Mouse (Mus musculus) intestine, embryonic 16.5 days (tissue): ENCODE measurements around the gene Syn3. TPM values are rescaled to one million over a fixed set of nuclear protein-coding genes. Genes with fewer than 3 reads are reported as not detected.
A peak's percentile ranks its signal among the peaks of the same experiment; 100 is the strongest.

Source experiments
- ATAC-seq: fragments of 200-750 bp; cut with Nextera tagmentation; 2 replicates; pipeline ENCODE4 v1.8.0; 2017; ENCODE audit warnings: moderate TSS enrichment, moderate library complexity
- H3K27ac ChIP-seq: fragments of 300-500 bp; sonication (generic); 2 replicates; pipeline ENCODE4 v1.5.1; 2014; ENCODE audit warnings: mild to moderate bottlenecking, low read length
- H3K27me3 ChIP-seq: fragments of 300-500 bp; sonication (generic); replicated peaks from 2 replicates; pipeline ENCODE4 v1.6.1; 2014; ENCODE audit warnings: low read length, control low read depth, mixed read lengths; ENCODE audit not compliant: control insufficient read depth, insufficient read depth
- H3K36me3 ChIP-seq: fragments of 300-500 bp; sonication (generic); 2 replicates; pipeline ENCODE4 v1.6.1; 2014; ENCODE audit warnings: low read length, control low read depth; ENCODE audit not compliant: control insufficient read depth, insufficient read depth
- H3K4me1 ChIP-seq: fragments of 300-500 bp; sonication (generic); 2 replicates; pipeline ENCODE4 v1.6.1; 2014; ENCODE audit warnings: low read length, control low read depth, mixed read lengths; ENCODE audit not compliant: control insufficient read depth, insufficient read depth
- H3K4me2 ChIP-seq: fragments of 300-500 bp; sonication (generic); 2 replicates; pipeline ENCODE4 v1.6.1; 2014; ENCODE audit warnings: low read depth, low read length, control low read depth
- H3K4me3 ChIP-seq: fragments of 300-500 bp; sonication (generic); 2 replicates; pipeline ENCODE4 v1.5.1; 2014; ENCODE audit warnings: mild to moderate bottlenecking, low read length
- H3K9ac ChIP-seq: fragments of 300-500 bp; sonication (generic); 2 replicates; pipeline ENCODE4 v1.6.1; 2014; ENCODE audit warnings: low read depth, low read length
- H3K9me3 ChIP-seq: fragments of 300-500 bp; sonication (generic); 2 replicates; pipeline ENCODE4 v1.6.1; 2016; ENCODE audit warnings: low read length, control low read depth; ENCODE audit not compliant: control insufficient read depth
- WGBS: fragments of 180-500 bp; shearing (Covaris S2); extraction: QIAGEN DNeasy Blood & Tissue Kit; methylation state at CpG from one replicate; pipeline ENCODE4 v1.1.7; 2014; 5-methylcytosine and 5-hydroxymethylcytosine counted together
- polyA plus RNA-seq: library from polyadenylated mRNA; unstranded; fragments of >200 nt; fragmentation: Nextera tagmentation; extraction: Ambion mirVana; gene quantifications from 2 replicates; pipeline ENCODE4 v1.2.1, GENCODE M21; 2015

The Syn3 gene
- polyA plus RNA-seq, 1 experiment from 2014 or later: 2.3 TPM

DNA sequence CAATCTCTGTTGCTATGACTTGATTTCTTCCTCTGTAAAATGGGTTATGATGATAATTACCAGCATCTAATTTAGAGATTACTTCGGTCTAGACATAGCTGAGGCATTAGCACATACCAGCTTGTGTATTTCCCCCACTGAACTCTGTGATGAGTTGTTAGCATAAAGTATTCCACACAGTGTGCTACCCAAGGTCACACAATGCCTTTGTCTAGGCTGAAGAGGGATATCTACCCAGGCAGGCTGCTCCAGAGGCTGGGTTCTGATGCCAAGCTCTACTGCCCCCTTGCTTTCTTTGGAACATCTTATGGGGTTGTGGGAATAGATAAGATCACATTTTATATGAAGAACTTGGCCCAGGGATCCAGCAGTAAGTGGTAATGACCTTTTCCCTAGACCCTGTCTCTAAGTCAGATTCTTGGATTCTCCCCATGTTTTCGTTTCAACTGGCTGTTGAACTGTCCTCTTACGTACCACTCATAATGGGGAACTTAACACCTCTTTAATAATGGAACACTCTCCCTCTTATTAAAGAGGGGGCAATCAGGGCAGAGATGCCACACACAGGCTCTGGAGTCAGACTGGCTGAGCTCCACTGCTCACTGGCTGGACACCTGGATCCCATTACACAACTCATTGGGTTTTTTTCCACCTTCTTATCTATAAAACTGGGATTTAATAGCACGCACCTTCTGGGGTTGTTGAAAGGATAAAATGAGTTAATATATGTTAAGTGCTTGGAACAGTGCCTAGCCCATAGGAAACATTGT, 100.9 kb downstream of the Syn3 start:
- no peaks in the 10 kb centered on the region for H3K27me3 ChIP-seq
- no peaks in the 10 kb centered on the region for H3K4me1 ChIP-seq
- H3K9ac ChIP-seq: no peak overlapping the region
- no peaks in the 10 kb centered on the region for H3K36me3 ChIP-seq
- H3K4me2 ChIP-seq: no peak overlapping the region
- H3K27ac ChIP-seq: no peak overlapping the region
- no peak overlapping the region for H3K4me3 ChIP-seq
- no peak for ATAC-seq
- no peaks in the 10 kb centered on the region for H3K9me3 ChIP-seq
- 82% methylated on average over 4 of the region's 4 CpGs for WGBS

DNA sequence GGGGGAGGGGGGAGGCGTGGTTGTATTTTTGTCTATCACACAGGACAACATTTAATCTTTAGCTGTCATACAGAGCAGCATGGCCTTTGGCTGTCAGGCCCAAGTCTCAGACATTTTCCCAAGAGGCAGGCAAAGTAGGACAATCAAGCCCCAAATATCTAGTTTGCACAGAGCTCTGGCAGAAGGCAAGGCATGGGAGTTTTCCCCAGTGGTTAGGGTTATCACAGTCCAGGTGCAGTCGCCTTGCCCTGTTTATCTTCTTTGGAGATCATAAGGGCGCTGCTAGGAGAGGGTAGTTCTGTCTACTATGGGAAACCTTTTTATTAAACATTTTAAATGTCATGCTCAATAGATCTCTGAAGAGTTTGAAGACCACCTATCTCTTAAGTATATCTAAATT, 106.3 kb downstream of the Syn3 start:
- H3K27ac ChIP-seq: no peak overlapping the region
- H3K4me2 ChIP-seq: no peak overlapping the region
- no peaks in the 10 kb centered on the region for H3K9me3 ChIP-seq
- WGBS: 82% methylated on average over 3 of the region's 3 CpGs
- no peaks in the 10 kb centered on the region for H3K36me3 ChIP-seq
- H3K27me3 ChIP-seq: no peaks in the 10 kb centered on the region
- H3K9ac ChIP-seq: no peak overlapping the region
- no peak for ATAC-seq
- H3K4me3 ChIP-seq: no peak overlapping the region
- H3K4me1 ChIP-seq: 0 out of 2 replicates have a peak, but pooled peaks cover 6% of the 10 kb centered on the region

DNA sequence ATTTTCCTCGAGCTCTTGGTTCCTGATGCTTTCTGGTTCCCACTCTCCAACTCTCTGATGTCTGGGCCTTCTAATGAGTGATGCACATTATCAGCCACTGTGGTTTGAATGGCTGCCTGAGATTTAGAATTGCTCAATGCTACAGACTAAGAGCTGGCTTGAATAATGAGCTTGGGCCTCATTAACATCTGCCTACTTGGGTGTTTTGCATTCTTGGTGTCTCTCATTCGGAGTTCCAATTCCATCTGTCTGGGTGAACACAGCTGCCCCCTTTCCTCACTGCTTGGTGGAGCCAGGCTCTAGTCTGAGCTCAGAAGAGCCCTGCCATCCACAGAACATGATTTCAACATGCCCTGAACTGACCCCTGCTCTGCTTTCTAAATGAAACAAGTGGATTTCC, 108.8 kb downstream of the Syn3 start:
- no peaks in the 10 kb centered on the region for H3K9me3 ChIP-seq
- H3K4me2 ChIP-seq: no peak overlapping the region
- no peaks in the 10 kb centered on the region for H3K36me3 ChIP-seq
- no peak overlapping the region for H3K27ac ChIP-seq
- ATAC-seq: no peak
- 64% methylated on average over 2 of the region's 2 CpGs for WGBS
- H3K4me1 ChIP-seq: 0 out of 2 replicates have a peak, but pooled peaks cover 6% of the 10 kb centered on the region
- H3K9ac ChIP-seq: no peak overlapping the region
- H3K27me3 ChIP-seq: no peaks in the 10 kb centered on the region
- no peak overlapping the region for H3K4me3 ChIP-seq

DNA sequence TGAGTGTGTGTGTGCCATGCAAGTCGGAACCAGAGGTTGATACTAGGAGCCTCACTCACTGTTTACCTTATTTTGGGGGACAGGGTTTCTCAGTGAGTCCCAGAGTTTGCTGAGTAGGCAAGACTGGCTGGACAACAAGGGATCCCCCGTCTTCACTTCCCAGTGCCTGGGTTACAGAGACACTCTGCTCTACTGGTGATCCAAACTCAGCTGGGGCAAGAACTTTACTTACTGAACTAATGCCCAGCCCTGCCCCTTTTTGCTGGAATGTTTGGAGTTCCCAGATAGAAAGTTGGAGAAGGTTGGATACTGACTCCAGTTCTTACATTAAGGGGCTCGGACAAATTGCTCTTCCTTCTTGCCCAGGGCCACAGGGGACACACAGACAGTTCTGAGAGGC, 109.3 kb downstream of the Syn3 start:
- no peak overlapping the region for H3K4me2 ChIP-seq
- no peak overlapping the region for H3K4me3 ChIP-seq
- no peak overlapping the region for H3K27ac ChIP-seq
- ATAC-seq: no peak
- H3K9ac ChIP-seq: no peak overlapping the region
- no peaks in the 10 kb centered on the region for H3K36me3 ChIP-seq
- H3K27me3 ChIP-seq: no peaks in the 10 kb centered on the region
- no peaks in the 10 kb centered on the region for H3K9me3 ChIP-seq
- 80% methylated on average over 3 of the region's 3 CpGs for WGBS
- 0 out of 2 replicates have a peak, but pooled peaks cover 6% of the 10 kb centered on the region for H3K4me1 ChIP-seq

DNA sequence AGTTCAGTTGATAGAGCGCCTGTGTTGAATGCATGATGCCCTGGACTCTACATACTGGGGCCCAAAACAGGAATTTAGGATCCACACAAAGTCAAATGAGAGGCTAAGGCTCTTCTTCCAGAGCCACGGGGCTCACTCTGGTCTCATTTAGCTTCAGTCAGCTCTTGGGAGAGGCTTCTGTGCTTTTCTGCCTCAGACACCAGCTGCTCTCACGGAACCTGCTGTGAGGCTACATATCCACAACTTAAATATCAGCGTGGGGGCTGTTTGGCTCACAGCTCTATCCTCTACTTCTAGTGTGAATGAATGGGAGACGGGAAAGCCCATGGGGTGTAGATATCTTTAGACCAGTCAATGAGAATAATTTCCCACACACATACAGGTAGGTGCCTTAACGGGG, 109.9 kb downstream of the Syn3 start:
- Histone ChIP-seq H3K4me3 (no peak overlapping the region), H3K9ac (no peak overlapping the region), H3K9me3 (no peaks in the 10 kb centered on the region), H3K36me3 (no peaks in the 10 kb centered on the region), H3K27ac (no peak overlapping the region), H3K27me3 (no peaks in the 10 kb centered on the region), H3K4me1 (0 out of 2 replicates have a peak, but pooled peaks cover 6% of the 10 kb centered on the region), H3K4me2 (no peak overlapping the region)
- WGBS: 78% methylated on average over 6 of the region's 6 CpGs
- ATAC-seq: no peak

DNA sequence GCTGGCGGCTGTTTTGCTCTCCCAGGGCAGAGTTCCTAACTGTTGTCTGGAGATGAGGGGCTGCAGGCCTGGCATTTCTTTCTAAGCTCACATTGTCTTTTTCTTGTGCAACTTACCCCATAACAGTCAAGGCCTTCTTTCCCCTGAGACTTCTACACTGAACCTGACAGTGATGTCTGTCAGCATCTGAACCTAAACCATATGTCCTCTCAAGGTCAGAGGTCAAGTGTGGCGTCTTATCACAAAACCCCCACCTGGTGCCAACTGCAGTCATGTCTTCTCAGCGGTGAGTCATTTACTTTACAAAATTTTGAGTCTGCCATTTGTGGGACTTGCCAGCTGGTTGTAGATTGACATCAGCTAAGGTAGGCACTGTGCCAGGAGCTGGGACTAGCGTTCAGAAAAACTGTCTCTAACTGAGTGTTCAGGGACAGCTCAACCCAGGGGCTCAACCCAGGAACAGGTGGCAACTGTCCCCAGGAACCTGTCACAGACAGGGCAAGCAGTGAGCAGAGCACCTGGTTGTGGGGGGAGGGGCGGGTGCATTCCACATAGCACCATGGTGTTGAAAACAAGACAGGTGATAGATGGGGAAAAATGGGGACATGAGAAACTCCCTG, 110.8 kb downstream of the Syn3 start:
- Histone ChIP-seq H3K4me2 (no peak overlapping the region), H3K4me1 (0 out of 2 replicates have a peak, but pooled peaks cover 6% of the 10 kb centered on the region), H3K27me3 (no peaks in the 10 kb centered on the region), H3K4me3 (no peak overlapping the region), H3K27ac (no peak overlapping the region), H3K36me3 (no peaks in the 10 kb centered on the region), H3K9ac (no peak overlapping the region), H3K9me3 (no peaks in the 10 kb centered on the region)
- 64% methylated on average over 5 of the region's 5 CpGs for WGBS
- ATAC-seq: peak; percentile 46; the same call in 1 of the 2 replicates

DNA sequence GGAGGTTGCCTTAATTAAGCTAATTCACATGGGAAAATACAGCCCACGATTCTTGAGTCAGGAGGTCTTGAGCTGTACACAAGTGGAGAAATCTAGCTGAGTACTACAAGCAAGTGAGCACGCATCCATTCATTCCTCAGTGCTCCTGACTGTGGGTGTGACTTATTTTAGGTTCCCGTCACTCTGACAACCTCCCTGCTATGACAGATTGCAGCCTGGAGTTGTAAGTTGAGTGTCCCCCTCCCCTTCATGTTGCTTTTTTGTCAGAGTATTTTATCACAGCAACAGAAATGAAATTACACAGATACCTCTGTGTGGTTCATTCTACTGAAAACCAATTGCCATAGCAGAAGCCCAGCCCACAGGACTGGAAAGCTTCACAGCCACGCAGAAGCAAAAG, 112.5 kb downstream of the Syn3 start:
- H3K4me2 ChIP-seq: no peak overlapping the region

DNA sequence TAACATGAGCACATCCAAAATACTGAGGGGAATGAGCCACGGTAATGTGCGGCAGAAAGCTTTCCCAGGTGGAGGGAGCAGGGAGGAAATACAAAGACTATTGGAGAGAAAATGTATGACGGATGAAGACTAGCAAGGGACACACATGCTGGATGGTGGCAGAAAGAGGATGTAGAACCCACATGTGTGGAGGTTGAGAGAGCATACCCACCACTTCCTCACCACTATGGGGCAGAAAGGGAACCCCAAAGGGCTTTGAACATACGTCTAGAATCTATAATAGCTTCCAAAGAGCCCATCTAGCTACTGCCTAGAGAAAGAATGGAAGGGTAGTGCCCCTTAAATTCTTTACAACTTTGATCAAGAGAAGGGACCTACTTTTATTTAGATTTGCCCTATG, 113.0 kb downstream of the Syn3 start:
- Histone ChIP-seq H3K4me2 (no peak overlapping the region), H3K27ac (no peak overlapping the region), H3K4me1 (0 out of 2 replicates have a peak, but pooled peaks cover 8% of the 10 kb centered on the region), H3K9ac (no peak overlapping the region), H3K27me3 (no peaks in the 10 kb centered on the region), H3K9me3 (no peaks in the 10 kb centered on the region), H3K36me3 (no peaks in the 10 kb centered on the region), H3K4me3 (no peak overlapping the region)
- 80% methylated on average over 4 of the region's 4 CpGs for WGBS
- ATAC-seq: no peak

More for the DNA sequence above, 112.5 kb downstream of the Syn3 start:
- Histone ChIP-seq H3K27ac (no peak overlapping the region), H3K36me3 (no peaks in the 10 kb centered on the region), H3K9ac (no peak overlapping the region), H3K4me1 (0 out of 2 replicates have a peak, but pooled peaks cover 6% of the 10 kb centered on the region), H3K9me3 (no peaks in the 10 kb centered on the region), H3K4me3 (no peak overlapping the region), H3K27me3 (no peaks in the 10 kb centered on the region)
- ATAC-seq: no peak
- 61% methylated on average over 4 of the region's 4 CpGs for WGBS

DNA sequence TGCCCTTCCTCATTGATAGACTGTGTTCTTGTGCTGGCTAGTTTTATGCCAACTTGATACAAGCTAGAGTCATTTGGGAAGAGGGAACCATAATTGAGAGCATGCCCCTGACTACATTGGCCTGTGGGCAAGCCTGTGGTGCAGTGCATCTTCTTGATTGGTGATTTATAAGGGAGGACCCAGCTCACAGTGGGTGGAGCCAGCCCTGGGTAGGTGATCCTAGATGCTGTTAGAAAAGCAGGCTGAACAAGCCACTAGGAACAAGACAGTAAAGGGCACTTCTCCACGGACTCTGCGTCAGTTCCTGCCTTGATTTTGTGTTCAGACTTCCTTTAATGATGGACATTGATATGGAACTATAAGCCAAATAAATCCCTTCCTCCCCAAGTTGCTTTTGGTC, 114.0 kb downstream of the Syn3 start:
- H3K36me3 ChIP-seq: no peaks in the 10 kb centered on the region

More for the DNA sequence above, 114.0 kb downstream of the Syn3 start:
- WGBS: 92% methylated on average over 2 of the region's 2 CpGs
- no peak overlapping the region for H3K4me2 ChIP-seq
- H3K4me1 ChIP-seq: 0 out of 2 replicates have a peak, but pooled peaks cover 9% of the 10 kb centered on the region
- H3K27ac ChIP-seq: no peak overlapping the region
- H3K9me3 ChIP-seq: no peaks in the 10 kb centered on the region
- no peak overlapping the region for H3K4me3 ChIP-seq
- no peaks in the 10 kb centered on the region for H3K27me3 ChIP-seq
- H3K9ac ChIP-seq: no peak overlapping the region
- ATAC-seq: no peak
